Mouse (Mus musculus) heart, postnatal 4 days (tissue): ENCODE measurements around the gene Gm7735. TPM values are rescaled to one million over a fixed set of nuclear protein-coding genes. Genes with fewer than 3 reads are reported as not detected.
"Not testable (repeated sequence)": the region's sequence is repeated elsewhere in the genome, so short reads cannot be mapped to it uniquely, and the experiment has no call there.

Source experiments
- DNase-seq: peaks from one replicate; pipeline ENCODE4 v3.0.0; 2021
- total RNA-seq, 2 experiments: library from RNA; stranded (reverse); gene quantifications; 2 replicates each; pipeline ENCODE4 v1.2.3; 2021

Gm7735 gene
- total RNA-seq, result not detected

DNA sequence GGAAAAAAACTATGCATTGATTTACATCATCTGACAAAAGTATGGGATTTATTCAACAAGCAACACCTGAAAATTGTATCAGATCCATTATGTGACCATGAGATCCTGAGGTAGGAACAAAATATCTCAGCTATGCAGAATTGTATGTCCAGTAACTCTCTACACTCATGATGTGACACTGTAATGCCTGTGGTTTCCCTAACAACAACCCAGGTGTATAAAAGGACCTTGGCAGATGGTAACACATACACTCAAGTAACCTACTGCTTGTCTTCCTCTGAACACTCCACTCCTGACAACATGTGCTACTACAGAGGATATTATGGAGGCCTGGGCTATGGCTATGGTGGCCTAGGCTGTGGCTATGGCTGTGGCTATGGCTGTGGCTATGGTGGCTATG lies at the start of gene Gm7735:
Gm7735 (plus strand) TSS at position 301 of the 400 bp plus-strand sequence.
- not testable (repeated sequence) for DNase-seq

DNA sequence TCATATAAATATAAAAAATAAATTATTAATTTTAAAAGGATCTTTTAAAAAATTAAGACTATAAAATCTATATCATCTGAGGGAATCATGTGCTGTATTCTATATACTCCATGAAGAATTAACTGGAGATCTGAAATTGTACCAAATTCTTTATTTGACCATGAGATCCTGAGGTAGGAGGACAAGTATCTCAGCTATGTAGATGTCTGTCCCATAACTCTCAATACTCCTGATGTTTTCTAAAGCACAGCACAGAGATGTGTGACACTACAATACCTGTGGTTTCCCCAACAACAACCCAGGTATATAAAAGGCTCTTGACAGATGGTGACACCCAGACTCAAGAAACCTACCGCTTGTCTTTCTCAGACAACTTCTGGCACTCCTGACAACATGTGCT lies 28.7 kb upstream of the Gm7735 start, which contains the start of gene Gm6358:
Gm6358 (plus strand) TSS at position 301 of the 400 bp plus-strand sequence.
- DNase-seq, result no peak

- no peak for DNase-seq
Measured at GRCm38 (mm10) chr16:89150786-89151185, 18.5 kb upstream of the Gm7735 start, which contains the start of gene Gm10061. Gene Gm10061 (plus strand): TSS chr16:89151086.

GRCm38 (mm10) chr16:89157652-89158051 lies 11.6 kb upstream of the Gm7735 start, which contains the start of gene Gm9789:
Gene Gm9789 (plus strand): TSS chr16:89157952.
- no peak for DNase-seq

DNA sequence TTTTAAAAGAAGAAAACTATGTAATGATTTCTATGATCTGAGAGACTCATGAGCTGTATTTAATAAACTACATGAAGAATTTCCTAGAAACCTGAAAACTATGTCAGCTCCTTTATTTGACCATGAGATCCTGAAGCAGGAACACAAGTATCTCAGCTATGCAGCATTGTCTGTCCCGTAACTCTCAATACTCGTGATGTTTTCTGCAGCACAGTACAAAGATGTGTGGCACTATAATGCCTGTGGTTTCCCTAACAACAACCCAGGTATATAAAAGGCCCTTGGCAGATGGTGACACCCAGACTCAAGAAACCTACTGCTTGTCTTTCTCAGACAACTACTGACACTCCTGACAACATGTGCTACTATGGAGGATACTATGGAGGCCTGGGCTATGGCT lies 5.1 kb downstream of the Gm7735 start, which contains the start of gene 1110057P08Rik:
1110057P08Rik (plus strand) TSS at position 301 of the 400 bp plus-strand sequence.
- no peak for DNase-seq

- DNase-seq, result no peak
Measured at GRCm38 (mm10) chr16:89188621-89189020, 19.3 kb downstream of the Gm7735 start.

GRCm38 (mm10) chr16:89205561-89205960 lies 36.3 kb downstream of the Gm7735 start, which contains the start of gene Krtap20-2:
Gene Krtap20-2 (plus strand): TSS chr16:89205861.
- DNase-seq, result no peak

Other genes with a start within 250 kb of the Gm7735 start
- not detected for gene Krtap19-9b, start 237.2 kb upstream of the Gm7735 start, total RNA-seq
- gene Krtap16-3, start 206.6 kb upstream of the Gm7735 start, total RNA-seq, result not detected
- not detected for gene Krtap22-2, start 158.7 kb upstream of the Gm7735 start, total RNA-seq
- gene Gm10229, start 154.2 kb upstream of the Gm7735 start, total RNA-seq, result not detected
- not detected for gene Krtap6-1, start 137.8 kb upstream of the Gm7735 start, total RNA-seq
- not detected for gene Gm10228, start 128.0 kb upstream of the Gm7735 start, total RNA-seq
- not detected for gene Krtap6-5, start 121.6 kb upstream of the Gm7735 start, total RNA-seq
- gene 1110025L11Rik, start 105.5 kb upstream of the Gm7735 start, total RNA-seq, result not detected
- gene Krtap6-3, start 85.5 kb upstream of the Gm7735 start, total RNA-seq, result not detected
- not detected for gene Gm6358, start 28.6 kb upstream of the Gm7735 start, total RNA-seq
- gene Gm10061, start 18.4 kb upstream of the Gm7735 start, total RNA-seq, result not detected
- gene Gm9789, start 11.5 kb upstream of the Gm7735 start, total RNA-seq, result not detected
- not detected for gene 1110057P08Rik, start 5.2 kb downstream of the Gm7735 start, total RNA-seq
- not detected for gene Krtap20-2, start 36.4 kb downstream of the Gm7735 start, total RNA-seq
- gene Krtap21-1, start 234.4 kb downstream of the Gm7735 start, total RNA-seq, result not detected